33 mouse cellular contexts compared by ENCODE assay signal in genomic region chr6:33993842-33994241, GRCm38 (mm10). TPM values are rescaled to one million over a fixed set of nuclear protein-coding genes. Genes with fewer than 3 reads are reported as not detected.
DNase-seq lines count a peak whose midpoint lies in the region; ATAC-seq and TF ChIP-seq lines count a peak whose summit lies in the region.
"Had no signal": no experiment of that assay in that cellular context is flagged by ENCODE, and none has a peak within 500 bp of the region (broad histone marks: within the 10 kb centered on the region; RNA-seq: fewer than 3 reads in every experiment).

No protein-coding gene starts in this region.

- no peak overlapping the region for H3K9ac ChIP-seq in hindbrain, embryonic 13.5 days
- no peak overlapping the region for H3K9ac ChIP-seq in hindbrain, postnatal 0 days (replicated peaks; ENCODE audit: low read length)
- H3K9ac ChIP-seq in midbrain, embryonic 15.5 days: no peak overlapping the region
- no peak overlapping the region for H3K9ac ChIP-seq in midbrain, postnatal 0 days (replicated peaks; ENCODE audit: low read length, poor library complexity, severe bottlenecking)
- H3K9ac ChIP-seq: embryonic facial prominence, embryonic 13.5 days; forebrain, embryonic 12.5 days; forebrain, embryonic 15.5 days; heart, embryonic 12.5 days; heart, embryonic 15.5 days had no signal

- H3K9me3 ChIP-seq in hindbrain, embryonic 13.5 days: no peaks in the 10 kb centered on the region
- H3K9me3 ChIP-seq in hindbrain, postnatal 0 days (ENCODE audit: low read length): no peaks in the 10 kb centered on the region
- no peaks in the 10 kb centered on the region for H3K9me3 ChIP-seq in midbrain, embryonic 15.5 days
- H3K9me3 ChIP-seq in midbrain, postnatal 0 days (ENCODE audit: low read length): no peaks in the 10 kb centered on the region
- H3K9me3 ChIP-seq: embryonic facial prominence, embryonic 10.5 days; embryonic facial prominence, embryonic 13.5 days; forebrain, embryonic 12.5 days; forebrain, embryonic 15.5 days; heart, embryonic 12.5 days; heart, embryonic 15.5 days; hindbrain, embryonic 10.5 days had no signal

- no peak overlapping the region for H3K4me2 ChIP-seq in hindbrain, embryonic 13.5 days
- no peak overlapping the region for H3K4me2 ChIP-seq in hindbrain, postnatal 0 days (ENCODE audit: low read depth, low read length)
- H3K4me2 ChIP-seq in midbrain, embryonic 15.5 days: no peak overlapping the region
- H3K4me2 ChIP-seq in midbrain, postnatal 0 days (ENCODE audit: low read depth, low read length, poor library complexity, severe bottlenecking): no peak overlapping the region
- H3K4me2 ChIP-seq: embryonic facial prominence, embryonic 13.5 days; forebrain, embryonic 12.5 days; forebrain, embryonic 15.5 days; heart, embryonic 12.5 days; heart, embryonic 15.5 days had no signal

- H3K36me3 ChIP-seq in hindbrain, embryonic 13.5 days: no peaks in the 10 kb centered on the region
- no peaks in the 10 kb centered on the region for H3K36me3 ChIP-seq in hindbrain, postnatal 0 days (ENCODE audit: insufficient read depth, low read length)
- H3K36me3 ChIP-seq in midbrain, embryonic 15.5 days (replicated peaks): no peaks in the 10 kb centered on the region
- H3K36me3 ChIP-seq in midbrain, postnatal 0 days (ENCODE audit: insufficient read depth, low read length): no peaks in the 10 kb centered on the region
- H3K36me3 ChIP-seq: embryonic facial prominence, embryonic 10.5 days; embryonic facial prominence, embryonic 13.5 days; forebrain, embryonic 12.5 days; forebrain, embryonic 15.5 days; heart, embryonic 12.5 days; heart, embryonic 15.5 days; hindbrain, embryonic 10.5 days had no signal

- no peak for TF ChIP-seq CTCF in hindbrain, postnatal 0 days (IDR thresholded peaks at IDR 0.05; ENCODE audit: low read depth)
- no peak for TF ChIP-seq CTCF in midbrain, postnatal 0 days (IDR thresholded peaks at IDR 0.05)

- no peak for ATAC-seq in hindbrain, embryonic 13.5 days (ENCODE audit: low FRiP score)
- ATAC-seq in hindbrain, postnatal 0 days: no peak
- 0 out of 2 replicates have a peak, but pooled peaks have one; percentile 12 for ATAC-seq in midbrain, embryonic 15.5 days (replicated peaks)
- no peak for ATAC-seq in midbrain, postnatal 0 days (ENCODE audit: low FRiP score)
- ATAC-seq: activated CD4-positive, CD25-positive, alpha-beta regulatory T cell, adult 4 months; forebrain, embryonic 15.5 days; hindbrain, embryonic 16.5 days; inflammation-experienced regulatory T-cells, adult 6 months; intestine, embryonic 16.5 days; Patski had no signal

- DNase-seq in hindbrain, postnatal 0 days (ENCODE audit: low spot score): no peak
- no peak for DNase-seq in midbrain, postnatal 0 days (ENCODE audit: low spot score)
- peak; percentile 39 for DNase-seq in ZHBTc4 (ENCODE audit: low read depth, low spot score)
- DNase-seq in layer of hippocampus, postnatal 10 days (ENCODE audit: low spot score in 2 of 2): no peak
- DNase-seq: adrenal gland, adult 8-10 months; adrenal gland, postnatal 25 days; B cell, adult 2 months; cerebellum, adult 11-12 months; cerebellum, adult 8-10 months; cerebellum, postnatal 10 days; cerebellum, postnatal 36 days; embryo, embryonic 11 days; gastrocnemius, postnatal 25 days; heart, adult 18-20 months; heart, postnatal 10 days; heart, postnatal 36 days had no signal

- H3K4me1 ChIP-seq in hindbrain, embryonic 13.5 days (replicated peaks): peaks cover 28% of the 10 kb centered on the region
- H3K4me1 ChIP-seq in hindbrain, postnatal 0 days (ENCODE audit: insufficient read depth, low read length): no peaks in the 10 kb centered on the region
- H3K4me1 ChIP-seq in midbrain, embryonic 15.5 days: peaks cover 15% of the 10 kb centered on the region
- H3K4me1 ChIP-seq in midbrain, postnatal 0 days (ENCODE audit: insufficient read depth, low read length): no peaks in the 10 kb centered on the region
- H3K4me1 ChIP-seq: embryonic facial prominence, embryonic 13.5 days; heart, embryonic 12.5 days; heart, embryonic 15.5 days had no signal

- WGBS in hindbrain, embryonic 13.5 days: 49% methylated on average over 6 of the region's 6 CpGs
- 58% methylated on average over 6 of the region's 6 CpGs for WGBS in hindbrain, postnatal 0 days
- WGBS in midbrain, embryonic 15.5 days: 59% methylated on average over 6 of the region's 6 CpGs
- 54% methylated on average over 6 of the region's 6 CpGs for WGBS in midbrain, postnatal 0 days

- H3K27me3 ChIP-seq in hindbrain, embryonic 13.5 days: no peaks in the 10 kb centered on the region
- H3K27me3 ChIP-seq in hindbrain, postnatal 0 days (ENCODE audit: insufficient read depth, low read length): no peaks in the 10 kb centered on the region
- H3K27me3 ChIP-seq in midbrain, embryonic 15.5 days (replicated peaks): no peaks in the 10 kb centered on the region
- H3K27me3 ChIP-seq in midbrain, postnatal 0 days (ENCODE audit: insufficient read depth, low read length): no peaks in the 10 kb centered on the region
- H3K27me3 ChIP-seq: CH12.LX; embryonic facial prominence, embryonic 13.5 days; forebrain, embryonic 12.5 days; forebrain, embryonic 15.5 days; heart, embryonic 12.5 days; heart, embryonic 15.5 days; Patski had no signal

- H3K27ac ChIP-seq in hindbrain, embryonic 13.5 days: 0 out of 2 replicates have a peak overlapping the region, but pooled peaks have one; percentile 2
- H3K27ac ChIP-seq in hindbrain, postnatal 0 days: no peak overlapping the region
- H3K27ac ChIP-seq in midbrain, embryonic 15.5 days: no peak overlapping the region
- H3K27ac ChIP-seq in midbrain, postnatal 0 days (ENCODE audit: low read depth, low read length): no peak overlapping the region
- H3K27ac ChIP-seq: embryonic facial prominence, embryonic 10.5 days; embryonic facial prominence, embryonic 13.5 days; forebrain, embryonic 15.5 days; heart, embryonic 15.5 days; hindbrain, embryonic 10.5 days had no signal

- H3K4me3 ChIP-seq in hindbrain, embryonic 13.5 days: no peak overlapping the region
- no peak overlapping the region for H3K4me3 ChIP-seq in hindbrain, postnatal 0 days (ENCODE audit: low read length)
- no peak overlapping the region for H3K4me3 ChIP-seq in midbrain, embryonic 15.5 days
- no peak overlapping the region for H3K4me3 ChIP-seq in midbrain, postnatal 0 days (ENCODE audit: low read depth, low read length)
- H3K4me3 ChIP-seq: embryonic facial prominence, embryonic 10.5 days; embryonic facial prominence, embryonic 13.5 days; erythroblast, embryonic 14.5 days; forebrain, embryonic 12.5 days; forebrain, embryonic 15.5 days; heart, embryonic 12.5 days; heart, embryonic 15.5 days; hindbrain, embryonic 10.5 days had no signal

RNA-seq across cellular contexts. Expression of gene Lrguk, which starts 35.4 kb away (rescaled TPM):
- 0.98 and 1.2 TPM in 2 replicates for polyA plus RNA-seq in hindbrain, embryonic 13.5 days (2015; fragmentation: Nextera tagmentation; extraction: Ambion mirVana)
- total RNA-seq in hindbrain, postnatal 0 days (2014; rRNA removed): 0.99 and 2.1 TPM in 2 replicates
- 1.2 and 1.4 TPM in 2 replicates for polyA plus RNA-seq in hindbrain, postnatal 0 days (2015; fragmentation: Nextera tagmentation; extraction: Ambion mirVana)
- polyA plus RNA-seq in midbrain, embryonic 15.5 days (2015; fragmentation: Nextera tagmentation; extraction: Ambion mirVana): 0.54 and 0.96 TPM in 2 replicates
- total RNA-seq in midbrain, postnatal 0 days (2014; rRNA removed): 1.6 and 1.9 TPM in 2 replicates
- polyA plus RNA-seq in midbrain, postnatal 0 days (2015; fragmentation: Nextera tagmentation; extraction: Ambion mirVana): 1.0 TPM in 2 replicates
- total RNA-seq in layer of hippocampus, postnatal 10 days (2021): 1 to 10 TPM; 2.2 to 3.2 TPM
- total RNA-seq: gastrocnemius, adult 8-10 months had no signal
- polyA plus RNA-seq: activated CD4-positive, CD25-positive, alpha-beta regulatory T cell, adult 4 months; erythroblast, embryonic 14.5 days; inflammation-experienced regulatory T-cells, adult 6 months had no signal
